ENCODE assay signal across 9 mouse cellular contexts in genomic region chr13:113292975-113293706, GRCm38 (mm10). TPM values are rescaled to one million over a fixed set of nuclear protein-coding genes. Genes with fewer than 3 reads are reported as not detected.
DNase-seq lines count a peak whose midpoint lies in the region; ATAC-seq and TF ChIP-seq lines count a peak whose summit lies in the region.
"Had no signal": no experiment of that assay in that cellular context is flagged by ENCODE, and none has a peak within 500 bp of the region (broad histone marks: within the 10 kb centered on the region; RNA-seq: fewer than 3 reads in every experiment).

Gene BC067074, plus strand, starts transcription at chr13:113293159.

- no peaks in the 10 kb centered on the region for H3K36me3 ChIP-seq in heart, embryonic 11.5 days (ENCODE audit: control insufficient read depth, insufficient read depth, low read length)
- no peaks in the 10 kb centered on the region for H3K36me3 ChIP-seq in heart, postnatal 0 days (replicated peaks; ENCODE audit: control insufficient read depth, insufficient read depth, low read length)
- no peaks in the 10 kb centered on the region for H3K36me3 ChIP-seq in limb, embryonic 11.5 days (ENCODE audit: control insufficient read depth, insufficient read depth, low read length)
- H3K36me3 ChIP-seq in midbrain, embryonic 14.5 days (ENCODE audit: control insufficient read depth, insufficient read depth, low read length) = no peaks in the 10 kb centered on the region

- H3K4me3 ChIP-seq in heart, embryonic 11.5 days (ENCODE audit: low read depth, low read length) = peak within 1 kb of the TSS; percentile 72
- peak within 1 kb of the TSS; percentile 68 for H3K4me3 ChIP-seq in heart, postnatal 0 days (ENCODE audit: low read depth, low read length)
- H3K4me3 ChIP-seq in limb, embryonic 11.5 days (ENCODE audit: low read depth, low read length) = peak within 1 kb of the TSS; percentile 65
- H3K4me3 ChIP-seq in midbrain, embryonic 14.5 days (replicated peaks; ENCODE audit: low read depth, low read length) = peak within 1 kb of the TSS; percentile 57

- no peak for DNase-seq in heart, adult 9 months (ENCODE audit: low spot score in 2 of 2)
- peak; percentile 64 for DNase-seq in embryo, embryonic 10.5 days (ENCODE audit: low spot score)
- DNase-seq in heart, postnatal 0 days (ENCODE audit: low spot score) = no peak
- peak; percentile 77 for DNase-seq in limb, embryonic 11.5 days (ENCODE audit: low spot score)
- peak; percentile 69 for DNase-seq in midbrain, embryonic 14.5 days
- DNase-seq in urinary bladder, postnatal 25 days (ENCODE audit: low spot score) = peak; percentile 26
- DNase-seq in layer of hippocampus, adult 9-10 months (ENCODE audit: low spot score) = no peak

- peak within 1 kb of the TSS; percentile 91 for H3K9ac ChIP-seq in heart, embryonic 11.5 days (ENCODE audit: low read depth, low read length)
- H3K9ac ChIP-seq in heart, postnatal 0 days (replicated peaks; ENCODE audit: low read depth, low read length) = peak within 1 kb of the TSS; percentile 71
- peak within 1 kb of the TSS; percentile 87 for H3K9ac ChIP-seq in limb, embryonic 11.5 days (ENCODE audit: low read length)
- H3K9ac ChIP-seq in midbrain, embryonic 14.5 days (replicated peaks; ENCODE audit: low read length) = peak within 1 kb of the TSS; percentile 62

- no peaks in the 10 kb centered on the region; the same call in 1 of the 2 replicates for H3K4me1 ChIP-seq in heart, embryonic 11.5 days (ENCODE audit: control insufficient read depth, insufficient read depth, low read length)
- H3K4me1 ChIP-seq in heart, postnatal 0 days (ENCODE audit: control insufficient read depth, insufficient read depth) = no peaks in the 10 kb centered on the region
- H3K4me1 ChIP-seq in limb, embryonic 11.5 days (ENCODE audit: control insufficient read depth, insufficient read depth, low read length) = peaks cover 4% of the 10 kb centered on the region; the same call in 1 of the 2 replicates
- H3K4me1 ChIP-seq in midbrain, embryonic 14.5 days (ENCODE audit: control insufficient read depth, insufficient read depth, low read length) = 0 out of 2 replicates have a peak, but pooled peaks cover 4% of the 10 kb centered on the region

- H3K27ac ChIP-seq in heart, embryonic 11.5 days (ENCODE audit: low read depth, low read length) = no peak within 1 kb of the TSS
- no peak within 1 kb of the TSS for H3K27ac ChIP-seq in heart, postnatal 0 days (ENCODE audit: low read depth)
- peak within 1 kb of the TSS; percentile 72 for H3K27ac ChIP-seq in limb, embryonic 11.5 days (replicated peaks; ENCODE audit: low read depth, low read length)
- H3K27ac ChIP-seq in midbrain, embryonic 14.5 days (replicated peaks; ENCODE audit: low read depth, low read length) = no peak within 1 kb of the TSS

- peak; percentile 57 for ATAC-seq in heart, embryonic 11.5 days (replicated peaks; ENCODE audit: insufficient number of reproducible peaks, low FRiP score, low TSS enrichment)
- ATAC-seq in heart, postnatal 0 days (ENCODE audit: insufficient read depth, low read depth) = peak; percentile 64
- peak; percentile 86 for ATAC-seq in limb, embryonic 11.5 days (ENCODE audit: insufficient number of reproducible peaks, low FRiP score, low TSS enrichment, low read depth)
- peak; percentile 59 for ATAC-seq in midbrain, embryonic 14.5 days (ENCODE audit: low FRiP score, low TSS enrichment)

- no peak for TF ChIP-seq EP300 in heart, postnatal 0 days (IDR thresholded peaks at IDR 0.05; ENCODE audit: low read depth)

- no peaks in the 10 kb centered on the region for H3K9me3 ChIP-seq in heart, embryonic 11.5 days (replicated peaks; ENCODE audit: control insufficient read depth, low read length)
- H3K9me3 ChIP-seq in heart, postnatal 0 days (replicated peaks; ENCODE audit: control insufficient read depth, low read length) = no peaks in the 10 kb centered on the region
- no peaks in the 10 kb centered on the region for H3K9me3 ChIP-seq in limb, embryonic 11.5 days (ENCODE audit: control insufficient read depth, low read length)
- no peaks in the 10 kb centered on the region for H3K9me3 ChIP-seq in midbrain, embryonic 14.5 days (ENCODE audit: control insufficient read depth, low read length)

- WGBS in heart, embryonic 11.5 days (ENCODE audit: insufficient replicate concordance) = under 1% methylated on average over 64 of the region's 75 CpGs
- 2% methylated on average over 50 of the region's 75 CpGs for WGBS in heart, postnatal 0 days
- WGBS in limb, embryonic 11.5 days = under 1% methylated on average over 59 of the region's 75 CpGs
- 1% methylated on average over 75 of the region's 75 CpGs for WGBS in midbrain, embryonic 14.5 days

- peaks cover 10% of the 10 kb centered on the region; the same call in 1 of the 2 replicates for H3K27me3 ChIP-seq in heart, embryonic 11.5 days (ENCODE audit: control insufficient read depth, insufficient read depth, low read length)
- peaks cover 4% of the 10 kb centered on the region; the same call in 1 of the 2 replicates for H3K27me3 ChIP-seq in heart, postnatal 0 days (ENCODE audit: control insufficient read depth, insufficient read depth, low read length)
- no peaks in the 10 kb centered on the region for H3K27me3 ChIP-seq in limb, embryonic 11.5 days (ENCODE audit: control insufficient read depth, insufficient read depth, low read length)
- 0 out of 2 replicates have a peak, but pooled peaks cover 18% of the 10 kb centered on the region for H3K27me3 ChIP-seq in midbrain, embryonic 14.5 days (ENCODE audit: control insufficient read depth, insufficient read depth, low read length)

- TF ChIP-seq CTCF in heart, postnatal 0 days (IDR thresholded peaks at IDR 0.05; ENCODE audit: low read depth) = no peak

- H3K4me2 ChIP-seq in heart, embryonic 11.5 days = peak within 1 kb of the TSS; percentile 89
- peak within 1 kb of the TSS; percentile 96 for H3K4me2 ChIP-seq in heart, postnatal 0 days (ENCODE audit: low read depth, low read length)
- peak within 1 kb of the TSS; percentile 79 for H3K4me2 ChIP-seq in limb, embryonic 11.5 days (ENCODE audit: low read depth, severe bottlenecking)
- H3K4me2 ChIP-seq in midbrain, embryonic 14.5 days (ENCODE audit: low read length) = peak within 1 kb of the TSS; percentile 97

RNA-seq across cellular contexts. Expression of gene BC067074, which starts in this region (rescaled TPM):
- polyA plus RNA-seq in heart, embryonic 11.5 days (2014; fragmentation: Nextera tagmentation; extraction: Ambion mirVana) = 3.0 and 3.1 TPM in 2 replicates
- 1.8 and 4.7 TPM in 2 replicates for total RNA-seq in heart, postnatal 0 days (2014; rRNA removed; ENCODE audit: low replicate concordance)
- 1.1 and 1.3 TPM in 2 replicates for polyA plus RNA-seq in heart, postnatal 0 days (2015; fragmentation: Nextera tagmentation; extraction: Ambion mirVana)
- polyA plus RNA-seq in limb, embryonic 11.5 days (2014; fragmentation: Nextera tagmentation; extraction: Ambion mirVana) = 7.1 and 8.8 TPM in 2 replicates
- polyA plus RNA-seq in midbrain, embryonic 14.5 days (2014; fragmentation: Nextera tagmentation; extraction: Ambion mirVana) = 0.40 and 0.83 TPM in 2 replicates
- total RNA-seq: MEL had no signal

Comparison
In these comparisons a context has a peak if more than half of its experiments do, and no peak if none do; other contexts are left out.
1. Peak in DNase-seq, ATAC-seq, H3K4me3 ChIP-seq, H3K9ac ChIP-seq and H3K4me2 ChIP-seq in midbrain, embryonic 14.5 days; RNA of the gene not detected or under 1 TPM.
2. DNase-seq: peak in embryo, embryonic 10.5 days (single experiment), limb, embryonic 11.5 days (single experiment) and urinary bladder, postnatal 25 days (single experiment); none in heart, adult 9 months (0 of 2), heart, postnatal 0 days (single experiment) and layer of hippocampus, adult 9-10 months (single experiment).
3. Peak in every context shown above with its lines, with median percentiles within 50 percentile points of each other: ATAC-seq, H3K4me2 ChIP-seq, H3K4me3 ChIP-seq and H3K9ac ChIP-seq.